Mouse (Mus musculus) embryonic facial prominence, embryonic 15.5 days (tissue): Measurements from ENCODE around the gene Dzip1. TPM values are rescaled to one million over a fixed set of nuclear protein-coding genes. Genes with fewer than 3 reads are reported as not detected.
A peak's percentile ranks its signal among the peaks of the same experiment; 100 is the strongest.

Experiments used
- ATAC-seq: fragments of 200-750 bp; cut with Nextera tagmentation; 2 replicates; pipeline ENCODE4 v1.8.0; 2017; ENCODE audit warnings: low read depth, moderate TSS enrichment; ENCODE audit not compliant: insufficient number of reproducible peaks, low FRiP score, low TSS enrichment
- H3K27ac ChIP-seq: fragments of 300-500 bp; sonication (generic); replicated peaks from 2 replicates; pipeline ENCODE4 v1.5.1; 2015; ENCODE audit warnings: mild to moderate bottlenecking, inconsistent platforms
- H3K27me3 ChIP-seq: fragments of 300-500 bp; sonication (generic); 2 replicates; pipeline ENCODE4 v1.6.1; 2015; ENCODE audit warnings: inconsistent platforms
- H3K36me3 ChIP-seq: fragments of 300-500 bp; sonication (generic); 2 replicates; pipeline ENCODE4 v1.6.1; 2015; ENCODE audit warnings: mild to moderate bottlenecking, inconsistent platforms
- H3K4me1 ChIP-seq: fragments of 300-500 bp; sonication (generic); 2 replicates; pipeline ENCODE4 v1.6.1; 2015; ENCODE audit warnings: inconsistent platforms
- H3K4me2 ChIP-seq: fragments of 300-500 bp; sonication (generic); replicated peaks from 2 replicates; pipeline ENCODE4 v1.6.1; 2015; ENCODE audit warnings: mild to moderate bottlenecking, inconsistent platforms
- H3K4me3 ChIP-seq: fragments of 300-500 bp; sonication (generic); replicated peaks from 2 replicates; pipeline ENCODE4 v1.5.1; 2015; ENCODE audit warnings: mild to moderate bottlenecking, inconsistent platforms
- H3K9ac ChIP-seq: fragments of 300-500 bp; sonication (generic); 2 replicates; pipeline ENCODE4 v1.6.1; 2015; ENCODE audit warnings: inconsistent platforms
- H3K9me3 ChIP-seq: fragments of 300-500 bp; sonication (generic); replicated peaks from 2 replicates; pipeline ENCODE4 v1.6.1; 2016; ENCODE audit warnings: inconsistent platforms
- WGBS: fragments of 180-500 bp; shearing (Covaris S2); methylation state at CpG from one replicate; pipeline ENCODE4 v1.1.7; 2015; 5-methylcytosine and 5-hydroxymethylcytosine counted together
- polyA plus RNA-seq: library from polyadenylated mRNA; unstranded; fragments of >200 nt; fragmentation: Nextera tagmentation; extraction: Ambion mirVana; gene quantifications from 2 replicates; pipeline ENCODE4 v1.2.1, GENCODE M21; 2015

The Dzip1 gene
- 22.1 and 24.0 TPM in 2 replicates for polyA plus RNA-seq

GRCm38 (mm10) chr14:118924673-118925615, at the start of gene Dzip1:
Gene Dzip1, minus strand, starts transcription at chr14:118925460.
- Histone ChIP-seq H3K36me3 (no peaks in the 10 kb centered on the region), H3K27ac (peak within 1 kb of the TSS; percentile 90), H3K4me1 (peaks cover 36% of the 10 kb centered on the region), H3K9ac (peak within 1 kb of the TSS; percentile 61), H3K27me3 (no peaks in the 10 kb centered on the region), H3K4me2 (peak within 1 kb of the TSS; percentile 88), H3K4me3 (peak within 1 kb of the TSS; percentile 62), H3K9me3 (no peaks in the 10 kb centered on the region)
- WGBS: under 1% methylated on average over 55 of the region's 55 CpGs
- ATAC-seq: peak; percentile 91

GRCm38 (mm10) chr14:118972268-118972667, 47.0 kb upstream of the Dzip1 start:
- H3K9me3 ChIP-seq: no peaks in the 10 kb centered on the region
- no peak for ATAC-seq
- no peak overlapping the region for H3K27ac ChIP-seq
- no peak overlapping the region for H3K4me2 ChIP-seq
- H3K36me3 ChIP-seq: peaks cover 79% of the 10 kb centered on the region
- H3K4me3 ChIP-seq: no peak overlapping the region
- 94% methylated on average over 6 of the region's 6 CpGs for WGBS
- no peak overlapping the region for H3K9ac ChIP-seq
- no peaks in the 10 kb centered on the region for H3K4me1 ChIP-seq
- H3K27me3 ChIP-seq: no peaks in the 10 kb centered on the region

GRCm38 (mm10) chr14:118967646-118968045, 42.4 kb upstream of the Dzip1 start:
- no peak overlapping the region for H3K4me2 ChIP-seq
- no peak for ATAC-seq
- H3K9me3 ChIP-seq: no peaks in the 10 kb centered on the region
- no peaks in the 10 kb centered on the region for H3K27me3 ChIP-seq
- WGBS: 79% methylated on average over 7 of the region's 7 CpGs
- no peak overlapping the region for H3K9ac ChIP-seq
- H3K4me3 ChIP-seq: no peak overlapping the region
- H3K4me1 ChIP-seq: no peaks in the 10 kb centered on the region
- peaks cover 44% of the 10 kb centered on the region for H3K36me3 ChIP-seq
- H3K27ac ChIP-seq: no peak overlapping the region

- H3K27ac ChIP-seq: no peak overlapping the region
- H3K4me1 ChIP-seq: no peaks in the 10 kb centered on the region
- no peak for ATAC-seq
- no peak overlapping the region for H3K9ac ChIP-seq
- no peaks in the 10 kb centered on the region for H3K9me3 ChIP-seq
- H3K27me3 ChIP-seq: no peaks in the 10 kb centered on the region
- no peak overlapping the region for H3K4me2 ChIP-seq
- H3K36me3 ChIP-seq: peaks cover 32% of the 10 kb centered on the region
- H3K4me3 ChIP-seq: no peak overlapping the region
- WGBS: 93% methylated on average over 4 of the region's 4 CpGs
Measured at GRCm38 (mm10) chr14:118965356-118966000, 40.2 kb upstream of the Dzip1 start.

- no peak for ATAC-seq
Measured at GRCm38 (mm10) chr14:118958010-118958409, 32.8 kb upstream of the Dzip1 start.

GRCm38 (mm10) chr14:118951912-118952583, 26.8 kb upstream of the Dzip1 start:
- H3K9ac ChIP-seq: no peak overlapping the region
- peaks cover 12% of the 10 kb centered on the region for H3K36me3 ChIP-seq
- H3K4me3 ChIP-seq: no peak overlapping the region
- no peaks in the 10 kb centered on the region for H3K4me1 ChIP-seq
- H3K9me3 ChIP-seq: no peaks in the 10 kb centered on the region
- ATAC-seq: no peak
- no peak overlapping the region for H3K4me2 ChIP-seq
- H3K27ac ChIP-seq: no peak overlapping the region
- 94% methylated on average over 9 of the region's 9 CpGs for WGBS
- no peaks in the 10 kb centered on the region for H3K27me3 ChIP-seq

More at GRCm38 (mm10) chr14:118958010-118958409, 32.8 kb upstream of the Dzip1 start:
- Histone ChIP-seq H3K27me3 (no peaks in the 10 kb centered on the region), H3K9ac (no peak overlapping the region), H3K4me3 (no peak overlapping the region), H3K27ac (no peak overlapping the region), H3K4me2 (no peak overlapping the region), H3K9me3 (no peaks in the 10 kb centered on the region), H3K36me3 (peaks cover 43% of the 10 kb centered on the region), H3K4me1 (no peaks in the 10 kb centered on the region)
- 84% methylated on average over 3 of the region's 3 CpGs for WGBS

GRCm38 (mm10) chr14:118948841-118949240, 23.6 kb upstream of the Dzip1 start:
- ATAC-seq: no peak
- Histone ChIP-seq H3K36me3 (0 out of 2 replicates have a peak, but pooled peaks cover 3% of the 10 kb centered on the region), H3K27me3 (no peaks in the 10 kb centered on the region), H3K4me3 (no peak overlapping the region), H3K4me1 (no peaks in the 10 kb centered on the region), H3K9ac (no peak overlapping the region), H3K9me3 (no peaks in the 10 kb centered on the region), H3K4me2 (no peak overlapping the region), H3K27ac (no peak overlapping the region)
- 81% methylated on average over 1 of the region's 1 CpGs for WGBS

- H3K27ac ChIP-seq: no peak overlapping the region
- ATAC-seq: no peak
- no peak overlapping the region for H3K4me3 ChIP-seq
- no peaks in the 10 kb centered on the region for H3K9me3 ChIP-seq
- no peak overlapping the region for H3K4me2 ChIP-seq
- peaks cover 15% of the 10 kb centered on the region for H3K4me1 ChIP-seq
- H3K27me3 ChIP-seq: no peaks in the 10 kb centered on the region
- WGBS: 65% methylated on average over 2 of the region's 2 CpGs
- no peaks in the 10 kb centered on the region for H3K36me3 ChIP-seq
- H3K9ac ChIP-seq: no peak overlapping the region
Measured at GRCm38 (mm10) chr14:118944702-118945101, 19.4 kb upstream of the Dzip1 start.

- H3K4me1 ChIP-seq: peaks cover 24% of the 10 kb centered on the region
- H3K4me2 ChIP-seq: no peak overlapping the region
- no peak overlapping the region for H3K27ac ChIP-seq
- no peak for ATAC-seq
- H3K36me3 ChIP-seq: no peaks in the 10 kb centered on the region
- H3K4me3 ChIP-seq: no peak overlapping the region
- H3K27me3 ChIP-seq: no peaks in the 10 kb centered on the region
- no peaks in the 10 kb centered on the region for H3K9me3 ChIP-seq
- 58% methylated on average over 12 of the region's 12 CpGs for WGBS
- no peak overlapping the region for H3K9ac ChIP-seq
Measured at GRCm38 (mm10) chr14:118942076-118942475, 16.8 kb upstream of the Dzip1 start.

- no peaks in the 10 kb centered on the region for H3K9me3 ChIP-seq
- no peak for ATAC-seq
- no peaks in the 10 kb centered on the region for H3K36me3 ChIP-seq
- WGBS: 71% methylated on average over 4 of the region's 4 CpGs
- H3K4me3 ChIP-seq: no peak overlapping the region
- H3K9ac ChIP-seq: no peak overlapping the region
- peaks cover 26% of the 10 kb centered on the region for H3K4me1 ChIP-seq
- H3K4me2 ChIP-seq: no peak overlapping the region
- no peaks in the 10 kb centered on the region for H3K27me3 ChIP-seq
- H3K27ac ChIP-seq: no peak overlapping the region
Measured at GRCm38 (mm10) chr14:118940796-118941495, 15.7 kb upstream of the Dzip1 start.
